Mouse (Mus musculus): ENCODE results near the gene Ppp1cc.

The Ppp1cc gene

GRCm38 (mm10) chr5:122157827-122158381, at the start of gene Ppp1cc:
Gene Ppp1cc, plus strand, starts transcription at chr5:122158278.
- DNase-seq (ENCODE audit: low spot score), result peak; percentile 95

- DNase-seq (ENCODE audit: low spot score), result peak; percentile 58
These were observed 48.6 kb upstream of the Ppp1cc start for GRCm38 (mm10) chr5:122109325-122110060.

- DNase-seq (ENCODE audit: low spot score), result no peak
These were observed 47.5 kb upstream of the Ppp1cc start for GRCm38 (mm10) chr5:122110625-122111024.

GRCm38 (mm10) chr5:122111091-122111932, 46.8 kb upstream of the Ppp1cc start:
- no peak for DNase-seq (ENCODE audit: low spot score)

- no peak for DNase-seq (ENCODE audit: low spot score)
These were observed 46.2 kb upstream of the Ppp1cc start for GRCm38 (mm10) chr5:122111933-122112248.

GRCm38 (mm10) chr5:122113450-122113849, 44.6 kb upstream of the Ppp1cc start:
- DNase-seq (ENCODE audit: low spot score), result no peak

- DNase-seq (ENCODE audit: low spot score), result peak; percentile 77
These were observed 43.9 kb upstream of the Ppp1cc start for GRCm38 (mm10) chr5:122114176-122114575.

GRCm38 (mm10) chr5:122115266-122115763, 42.8 kb upstream of the Ppp1cc start:
- no peak for DNase-seq (ENCODE audit: low spot score)

GRCm38 (mm10) chr5:122116243-122116642, 41.8 kb upstream of the Ppp1cc start:
- no peak for DNase-seq (ENCODE audit: low spot score)

- no peak for DNase-seq (ENCODE audit: low spot score)
These were observed 32.8 kb upstream of the Ppp1cc start for GRCm38 (mm10) chr5:122125211-122125760.

- peak; percentile 90 for DNase-seq (ENCODE audit: low spot score)
These were observed 28.9 kb upstream of the Ppp1cc start for GRCm38 (mm10) chr5:122129068-122129655.

GRCm38 (mm10) chr5:122130341-122130998, 27.6 kb upstream of the Ppp1cc start:
- DNase-seq (ENCODE audit: low spot score), result no peak

- DNase-seq (ENCODE audit: low spot score), result peak; percentile 87
These were observed 26.7 kb upstream of the Ppp1cc start for GRCm38 (mm10) chr5:122131076-122132051.

GRCm38 (mm10) chr5:122132167-122133049, 25.7 kb upstream of the Ppp1cc start:
- DNase-seq (ENCODE audit: low spot score), result no peak

- no peak for DNase-seq (ENCODE audit: low spot score)
These were observed 25.1 kb upstream of the Ppp1cc start for GRCm38 (mm10) chr5:122133050-122133389.

- no peak for DNase-seq (ENCODE audit: low spot score)
These were observed 23.4 kb upstream of the Ppp1cc start for GRCm38 (mm10) chr5:122134395-122135289.

- no peak for DNase-seq (ENCODE audit: low spot score)
These were observed 22.7 kb upstream of the Ppp1cc start for GRCm38 (mm10) chr5:122135290-122135882.
